Mouse (Mus musculus) large intestine, adult 2 months (tissue): ENCODE measurements around the gene Fip1l1. TPM values are rescaled to one million over a fixed set of nuclear protein-coding genes. Genes with fewer than 3 reads are reported as not detected.

ENCODE experiments used
- DNase-seq: peaks from one replicate; pipeline ENCODE4 v3.0.0-alpha.2; 2012; ENCODE audit warnings: low read depth, low spot score
- WGBS: fragments of 180-500 bp; shearing (Covaris S2); methylation state at CpG from one replicate; pipeline ENCODE4 v1.1.7; 2018; 5-methylcytosine and 5-hydroxymethylcytosine counted together
- polyA plus RNA-seq: library from polyadenylated mRNA; depleted of rRNA; stranded (reverse); fragments of >200 nt; gene quantifications from 2 replicates; pipeline ENCODE4 v1.2.3, GENCODE M21; 2012

Gene Fip1l1
- polyA plus RNA-seq, 1 experiment: 16.2 TPM

DNA sequence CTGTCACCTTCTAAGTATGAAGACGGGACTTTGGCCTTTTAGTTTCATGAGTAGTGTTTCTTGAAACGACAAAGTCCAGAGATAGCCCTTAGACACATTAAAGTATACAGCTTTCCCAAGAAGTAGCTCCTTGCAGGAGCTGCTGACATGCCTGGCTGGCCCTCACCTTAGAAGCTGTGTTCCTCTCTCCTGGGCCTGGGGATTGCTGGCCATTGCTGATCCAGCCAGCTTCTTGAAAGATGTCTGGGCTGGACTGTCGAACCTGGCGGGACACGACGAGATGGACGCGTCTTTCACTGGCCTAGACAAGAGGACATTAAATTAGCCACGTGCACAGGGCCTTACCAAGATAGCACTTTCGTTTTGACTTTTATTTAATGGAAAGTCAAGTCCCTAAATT lies 75.3 kb downstream of the Fip1l1 start:
- 82% methylated on average over 10 of the region's 10 CpGs for WGBS
- DNase-seq: no peak

GRCm38 (mm10) chr5:74612713-74613112 lies 77.5 kb downstream of the Fip1l1 start:
- 93% methylated on average over 5 of the region's 5 CpGs for WGBS
- no peak for DNase-seq

- DNase-seq: peak; percentile 19
- whole genome bisulfite sequencing: 23% methylated on average over 18 of the region's 18 CpGs
Measured at GRCm38 (mm10) chr5:74613491-74614151, 78.4 kb downstream of the Fip1l1 start.

DNA sequence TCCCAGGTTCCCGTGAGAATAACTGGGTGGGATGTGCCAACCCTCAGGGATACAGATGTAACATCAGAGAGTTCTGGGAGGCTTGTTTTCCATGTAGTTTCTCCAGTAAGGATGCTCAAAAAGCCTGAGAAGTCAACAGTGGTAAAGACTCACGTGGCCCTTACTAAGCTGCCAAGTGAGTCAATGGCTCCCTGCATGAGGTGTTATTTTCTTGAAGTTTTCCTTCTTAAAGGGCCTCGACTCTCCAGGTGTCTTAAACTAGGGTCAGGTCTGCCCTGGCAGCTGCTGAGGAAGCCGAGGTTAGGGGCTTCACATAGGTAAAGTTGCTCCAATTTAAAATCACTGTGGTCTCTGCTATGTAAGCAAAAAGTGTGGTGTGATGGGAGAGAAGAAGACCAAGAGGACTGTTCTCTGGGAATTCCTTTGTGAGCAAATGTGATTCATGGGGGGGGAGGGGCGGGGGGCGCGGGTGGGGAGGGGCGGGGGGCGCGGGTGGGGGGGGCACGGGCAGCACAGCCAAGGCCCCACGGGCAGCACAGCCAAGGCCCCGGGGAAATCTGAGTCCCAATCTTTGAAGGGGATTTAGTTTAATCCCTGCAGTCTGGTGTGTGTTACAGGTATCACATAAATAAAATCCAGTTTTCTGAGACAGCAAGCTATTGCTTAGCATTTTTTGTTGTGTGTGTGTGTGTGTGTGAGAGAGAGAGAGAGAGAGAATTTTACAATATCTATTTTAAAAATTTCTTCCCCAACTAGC lies 82.7 kb downstream of the Fip1l1 start:
- 62% methylated on average over 13 of the region's 13 CpGs for WGBS
- DNase-seq: no peak

DNA sequence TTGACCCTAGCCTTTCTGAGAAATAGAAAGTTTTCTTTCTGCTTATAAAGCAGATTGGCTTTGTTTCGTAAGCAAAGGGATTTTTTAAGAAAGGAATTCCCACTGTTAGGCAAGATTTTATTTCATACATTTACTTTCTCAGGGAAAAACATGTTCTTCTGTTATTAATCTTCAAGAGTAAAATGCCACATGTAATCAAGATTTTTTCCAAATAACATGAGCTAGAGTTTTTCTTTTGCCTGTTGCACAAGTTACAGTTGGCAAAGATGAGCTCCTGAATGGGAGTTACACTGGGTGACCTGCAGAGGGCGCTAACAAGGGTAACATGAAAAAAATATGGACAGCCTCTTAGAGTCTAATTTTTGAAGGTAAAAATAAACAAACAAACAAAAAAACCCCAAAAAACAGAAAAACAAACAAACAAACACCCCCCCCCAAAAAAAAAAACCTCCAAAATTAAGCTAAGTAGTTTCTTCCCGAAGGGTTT lies 83.4 kb downstream of the Fip1l1 start:
- 64% methylated on average over 3 of the region's 3 CpGs for WGBS
- DNase-seq: no peak

GRCm38 (mm10) chr5:74621691-74622470 lies 86.6 kb downstream of the Fip1l1 start:
- DNase-seq: no peak

GRCm38 (mm10) chr5:74623316-74624000 lies 88.2 kb downstream of the Fip1l1 start:
- DNase-seq: no peak
- WGBS: 96% methylated on average over 14 of the region's 14 CpGs

More at GRCm38 (mm10) chr5:74621691-74622470, 86.6 kb downstream of the Fip1l1 start:
- WGBS: 77% methylated on average over 7 of the region's 7 CpGs

DNA sequence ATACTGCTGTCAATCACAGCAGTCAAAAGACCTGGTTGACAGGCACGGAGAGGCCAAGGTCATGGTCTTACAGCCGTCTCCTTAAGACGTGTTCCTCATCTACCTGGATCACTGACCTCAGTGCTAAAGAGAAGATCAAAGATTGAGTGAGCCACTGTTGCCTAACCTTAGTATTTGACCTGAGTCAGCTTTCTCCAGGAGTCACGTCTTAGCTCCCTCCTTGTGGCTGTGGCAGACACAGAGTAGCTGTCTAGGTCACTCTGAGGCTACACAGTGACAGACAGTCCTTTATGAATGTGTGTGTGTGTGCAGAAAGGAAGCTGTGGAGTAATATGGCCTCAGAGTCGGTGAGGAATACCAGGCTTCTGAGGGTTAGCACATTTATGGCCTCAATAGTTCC lies 89.1 kb downstream of the Fip1l1 start:
- 59% methylated on average over 5 of the region's 5 CpGs for WGBS
- DNase-seq: no peak

DNA sequence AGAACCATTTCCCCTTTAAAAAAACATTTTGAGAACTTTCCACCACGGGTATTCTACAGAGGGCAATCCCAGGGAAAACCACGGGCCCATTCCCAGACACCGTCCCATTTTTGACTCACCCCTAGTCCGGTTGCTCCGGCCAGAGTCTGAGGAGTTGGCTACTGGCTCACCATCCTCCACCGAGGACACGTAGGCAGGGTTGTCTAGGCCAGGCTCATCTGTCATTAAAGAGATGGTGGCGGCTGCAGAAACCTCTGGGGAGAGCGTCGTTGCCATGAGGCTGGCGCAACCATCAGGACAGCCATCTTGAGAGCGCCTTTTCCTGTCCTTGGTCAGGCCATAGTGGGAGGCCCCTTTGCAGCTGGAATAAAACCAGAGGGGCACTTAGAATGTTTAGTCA lies 92.8 kb downstream of the Fip1l1 start:
- WGBS: 89% methylated on average over 12 of the region's 12 CpGs
- DNase-seq: no peak

- 69% methylated on average over 17 of the region's 17 CpGs for WGBS
- DNase-seq: no peak
Measured at GRCm38 (mm10) chr5:74632369-74633114, 97.3 kb downstream of the Fip1l1 start.

DNA sequence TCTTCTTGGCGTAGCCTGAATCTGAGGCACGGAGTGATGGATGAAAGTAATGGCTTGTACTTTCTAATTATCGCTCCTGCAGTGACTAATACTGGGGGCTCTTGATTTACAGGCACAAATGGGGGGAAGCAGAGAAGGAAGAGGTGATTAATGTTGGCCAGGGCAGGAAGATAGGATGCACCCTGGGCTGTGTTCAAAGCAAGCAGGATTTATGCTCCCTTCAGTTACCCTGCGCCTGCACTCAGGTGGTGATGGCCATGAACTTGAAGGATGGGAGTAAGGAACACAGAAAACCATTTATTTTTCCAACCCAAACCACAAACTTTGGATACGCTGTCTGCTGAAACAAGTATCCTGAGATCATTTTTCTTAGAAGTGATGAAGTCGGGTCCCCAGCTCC lies 98.2 kb downstream of the Fip1l1 start:
- 88% methylated on average over 6 of the region's 6 CpGs for WGBS
- DNase-seq: no peak

DNA sequence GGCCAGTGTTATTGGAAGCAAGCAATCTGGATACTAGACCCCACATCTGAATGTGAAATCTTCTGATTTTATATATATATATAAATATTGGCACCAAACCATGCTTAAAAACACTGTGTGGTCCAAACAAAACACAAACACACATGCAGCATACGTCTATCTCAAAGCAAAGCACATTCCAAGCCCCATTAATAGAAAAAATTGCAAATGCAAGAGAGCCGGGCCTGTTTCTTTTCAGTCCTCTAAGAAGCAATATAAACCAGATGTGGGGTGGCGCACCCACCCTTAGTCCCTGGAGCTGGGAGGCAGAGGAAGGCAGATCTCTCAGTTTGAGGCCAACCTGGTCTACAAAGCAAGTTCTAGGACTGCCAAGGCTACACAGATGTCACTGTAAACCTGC lies 99.1 kb downstream of the Fip1l1 start:
- 90% methylated on average over 3 of the region's 3 CpGs for WGBS

DNA sequence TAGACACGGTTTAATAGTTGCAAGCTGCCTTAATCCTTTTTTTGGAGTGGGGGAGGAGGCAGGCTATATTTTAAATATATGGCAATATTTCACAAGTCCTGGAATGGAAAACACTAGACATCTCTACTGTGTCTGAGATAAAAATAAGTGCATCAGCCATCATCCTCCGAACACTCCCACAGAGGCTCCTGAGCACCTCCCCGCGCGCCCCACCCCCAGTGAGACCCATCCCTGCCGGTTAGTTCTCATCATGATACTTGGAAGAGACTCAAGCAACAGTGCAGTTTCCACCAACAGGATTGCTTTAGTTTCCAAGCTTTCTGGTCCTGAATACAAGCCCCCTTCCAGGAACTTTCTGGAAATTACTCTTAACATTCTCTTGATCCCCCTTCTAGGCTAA lies 104.3 kb downstream of the Fip1l1 start:
- 87% methylated on average over 6 of the region's 6 CpGs for WGBS
- no peak for DNase-seq

More for the DNA sequence above, 99.1 kb downstream of the Fip1l1 start:
- DNase-seq: no peak

GRCm38 (mm10) chr5:74640504-74640903 lies 105.3 kb downstream of the Fip1l1 start:
- 87% methylated on average over 4 of the region's 4 CpGs for WGBS
- no peak for DNase-seq

DNA sequence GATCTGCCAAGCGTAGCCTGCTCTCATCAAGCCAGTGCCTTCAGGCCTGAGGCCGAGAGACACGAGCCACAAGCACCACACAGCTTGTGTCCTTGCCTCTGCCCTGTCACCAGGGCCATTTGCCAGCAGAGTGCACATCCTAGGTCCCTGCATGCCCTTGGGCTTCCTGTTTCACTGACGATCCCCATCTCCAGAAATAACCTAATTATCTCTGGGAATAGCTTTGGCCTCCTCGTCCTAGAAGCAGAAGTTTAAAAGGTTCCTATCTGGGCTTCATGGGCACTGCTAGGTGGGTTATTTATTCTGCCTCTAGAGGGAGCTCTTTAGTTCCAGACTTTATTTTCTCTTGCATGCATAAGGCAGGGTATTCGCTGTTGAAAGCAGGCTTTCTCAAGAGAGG lies 105.8 kb downstream of the Fip1l1 start:
- whole genome bisulfite sequencing: 47% methylated on average over 6 of the region's 6 CpGs
- peak; percentile 25 for DNase-seq

DNA sequence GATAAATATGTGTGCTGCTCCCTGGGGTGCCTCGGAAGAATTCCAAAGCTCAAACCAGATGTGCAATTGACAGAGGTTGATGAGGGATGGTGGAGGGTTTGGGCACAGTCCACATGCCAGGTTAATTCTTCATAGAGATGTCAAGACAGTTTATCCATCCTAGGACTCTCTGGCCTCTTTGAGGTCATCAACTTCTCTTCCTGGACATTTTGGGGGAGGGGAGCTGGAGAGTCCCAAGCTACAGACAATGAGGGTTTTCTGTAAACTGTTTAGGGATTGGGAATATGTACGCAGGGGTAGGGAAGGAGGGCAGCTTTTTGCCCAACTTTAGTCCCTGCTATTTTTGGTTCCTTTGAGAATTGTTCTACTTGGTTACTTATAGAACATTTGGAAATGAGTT lies 107.0 kb downstream of the Fip1l1 start:
- DNase-seq: no peak
- 92% methylated on average over 2 of the region's 2 CpGs for whole genome bisulfite sequencing

GRCm38 (mm10) chr5:74647584-74647984 lies 112.3 kb downstream of the Fip1l1 start:
- DNase-seq: no peak
- WGBS: 75% methylated on average over 6 of the region's 6 CpGs

DNA sequence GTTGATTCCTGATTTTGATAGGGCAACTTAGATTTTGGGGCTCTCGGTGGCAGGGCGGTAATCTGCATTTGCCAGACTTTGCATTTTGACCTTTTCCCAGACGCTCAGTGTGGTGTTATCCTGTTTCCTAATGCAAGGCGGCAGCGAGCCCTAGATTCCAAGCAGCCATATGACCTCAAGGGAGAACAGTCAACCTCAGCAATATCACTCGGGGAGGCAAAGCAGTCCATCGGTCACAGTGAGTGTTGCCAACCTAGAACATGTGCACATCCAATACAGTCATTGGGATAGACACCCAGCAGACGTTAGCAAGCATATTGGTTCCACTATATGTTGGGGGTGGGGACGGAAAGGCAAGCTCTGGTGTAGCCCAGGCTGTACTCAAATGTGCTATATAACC lies 113.0 kb downstream of the Fip1l1 start:
- 90% methylated on average over 9 of the region's 9 CpGs for WGBS
- DNase-seq: no peak
